Mouse (Mus musculus): ENCODE results near the gene Gnai3.

DNA sequence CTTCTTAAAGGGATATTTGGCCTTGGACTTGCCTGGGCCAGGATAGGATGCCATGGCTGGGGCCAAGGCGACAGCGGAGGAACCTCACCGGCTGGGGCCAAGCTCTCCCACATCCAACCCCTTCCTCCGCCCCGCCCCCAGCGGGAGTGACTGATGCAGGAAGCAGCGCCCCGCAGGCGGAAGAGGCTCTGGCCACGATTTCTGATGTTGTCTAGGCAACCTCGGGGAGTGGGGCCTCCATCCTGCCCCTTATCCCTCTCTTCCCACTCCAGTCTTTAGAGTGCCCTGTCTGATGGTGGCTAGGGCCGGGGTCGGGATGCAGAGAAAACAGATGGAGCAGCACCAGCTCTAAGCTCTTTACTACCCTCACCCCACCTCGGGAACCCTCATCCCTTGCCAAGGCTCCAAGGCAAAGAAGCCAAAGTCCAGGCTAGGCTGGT, 60.6 kb downstream of the Gnai3 start:
- peak; percentile 67; the same call in 1 of the 2 replicates for TF ChIP-seq POLR2A (IDR thresholded peaks at IDR 0.05; ENCODE audit: borderline replicate concordance, extremely low read depth, low read depth, low read length)
- TF ChIP-seq CTCF (IDR thresholded peaks at IDR 0.05; ENCODE audit: insufficient read depth, low read length), result no peak

Data from lung, adult 2 months (tissue).